Mouse (Mus musculus): ENCODE data around the gene Fbxl19. TPM values are rescaled to one million over a fixed set of nuclear protein-coding genes. Genes with fewer than 3 reads are reported as not detected.

Gene Fbxl19
- polyA plus RNA-seq, 1 experiment from 2014 or later: 3.8 TPM

GRCm38 (mm10) chr7:127814241-127814921 lies 70.0 kb downstream of the Fbxl19 start:
- no peaks in the 10 kb centered on the region for H3K27me3 ChIP-seq (replicated peaks)
- H3K9me3 ChIP-seq: no peaks in the 10 kb centered on the region
- WGBS: 79% methylated on average over 19 of the region's 19 CpGs
- no peak overlapping the region for H3K4me3 ChIP-seq (replicated peaks)
- H3K36me3 ChIP-seq: no peaks in the 10 kb centered on the region
- ATAC-seq (ENCODE audit: insufficient read depth, low FRiP score, low read depth): no peak
- 0 out of 2 replicates have a peak, but pooled peaks cover 4% of the 10 kb centered on the region for H3K4me1 ChIP-seq
- H3K4me2 ChIP-seq: no peak overlapping the region
- peak overlapping the region; percentile 13; the same call in 1 of the 2 replicates for H3K27ac ChIP-seq
- no peak overlapping the region for H3K9ac ChIP-seq

DNA sequence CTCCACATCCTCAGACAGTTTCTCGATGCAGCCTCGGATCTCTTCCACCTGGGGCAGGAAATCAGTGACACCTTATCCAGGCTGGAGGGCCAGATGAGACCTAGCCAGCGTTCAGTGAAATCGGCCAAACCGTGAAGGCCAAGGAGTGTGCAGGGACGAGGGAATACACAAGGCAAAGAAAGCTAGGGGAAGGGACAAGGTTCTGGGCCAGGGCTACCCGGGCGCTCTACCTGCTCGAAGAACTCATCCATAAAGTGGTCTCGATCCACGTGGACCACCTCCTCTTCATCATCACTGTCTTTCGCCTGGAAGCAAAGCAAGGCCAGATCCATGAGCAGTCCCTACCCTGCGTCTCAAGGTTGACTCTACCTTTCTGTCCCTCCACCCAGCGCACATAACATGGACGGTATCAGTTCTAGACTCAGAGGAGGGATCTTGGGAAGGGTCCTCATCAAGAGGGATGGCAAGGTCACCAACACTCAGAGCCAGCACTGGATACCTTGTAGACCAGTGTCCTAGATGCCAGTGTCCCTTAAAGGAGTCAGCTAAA lies 70.8 kb downstream of the Fbxl19 start:
- no peak overlapping the region for H3K4me3 ChIP-seq (replicated peaks)
- H3K9ac ChIP-seq: no peak overlapping the region
- WGBS: 87% methylated on average over 15 of the region's 15 CpGs
- H3K4me2 ChIP-seq: no peak overlapping the region
- H3K27ac ChIP-seq: 0 out of 2 replicates have a peak overlapping the region, but pooled peaks have one; percentile 13
- H3K9me3 ChIP-seq: no peaks in the 10 kb centered on the region
- H3K27me3 ChIP-seq (replicated peaks): no peaks in the 10 kb centered on the region
- no peak for ATAC-seq (ENCODE audit: insufficient read depth, low FRiP score, low read depth)
- H3K4me1 ChIP-seq: 0 out of 2 replicates have a peak, but pooled peaks cover 4% of the 10 kb centered on the region
- no peaks in the 10 kb centered on the region for H3K36me3 ChIP-seq

DNA sequence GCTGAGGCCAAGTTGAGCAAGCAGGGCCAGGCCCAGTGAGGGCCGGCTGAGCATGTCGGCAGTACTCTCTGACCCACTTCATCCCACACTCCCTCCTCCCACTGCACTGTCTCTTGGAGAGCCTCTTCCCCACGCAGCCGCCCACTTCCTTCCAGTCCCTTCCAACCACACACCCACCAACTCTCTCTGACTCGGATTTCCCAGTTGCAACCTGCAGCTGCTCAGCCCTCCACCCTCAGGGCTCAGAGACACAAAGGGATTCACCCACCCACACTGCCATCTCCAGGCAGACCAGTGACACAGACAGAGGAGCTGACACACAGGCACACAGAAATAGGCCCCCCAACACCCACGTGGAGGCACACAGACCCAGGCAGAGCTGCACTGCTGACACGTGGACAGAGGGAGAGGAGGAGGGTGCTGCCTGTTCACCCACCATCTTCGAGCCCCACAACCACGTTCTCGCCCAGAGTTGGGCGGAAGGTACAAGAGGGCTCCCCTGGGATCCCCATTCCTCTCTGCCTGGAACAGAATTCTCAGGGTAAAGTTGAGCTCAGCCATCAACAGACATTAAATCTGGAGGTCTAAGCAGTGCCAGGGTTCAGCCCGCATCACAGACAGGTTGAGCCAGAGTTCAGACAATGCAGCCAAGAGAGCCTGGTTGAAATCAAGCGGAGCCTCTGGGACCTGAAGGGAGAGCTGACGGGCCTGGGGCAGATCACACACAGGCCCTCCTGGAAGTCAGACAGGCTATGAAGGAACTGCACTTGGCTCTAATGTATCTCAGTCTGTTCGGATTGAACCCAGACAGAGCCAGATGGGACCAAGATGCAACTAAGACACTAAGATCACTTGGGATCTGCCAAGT lies 71.8 kb downstream of the Fbxl19 start:
- ATAC-seq (ENCODE audit: insufficient read depth, low FRiP score, low read depth): peak; percentile 37; the same call in 1 of the 2 replicates
- no peak overlapping the region for H3K4me2 ChIP-seq
- no peak overlapping the region for H3K9ac ChIP-seq
- WGBS: 57% methylated on average over 15 of the region's 15 CpGs
- H3K4me3 ChIP-seq (replicated peaks): no peak overlapping the region
- no peaks in the 10 kb centered on the region for H3K9me3 ChIP-seq
- no peaks in the 10 kb centered on the region for H3K36me3 ChIP-seq
- no peak overlapping the region for H3K27ac ChIP-seq
- no peaks in the 10 kb centered on the region for H3K27me3 ChIP-seq (replicated peaks)
- H3K4me1 ChIP-seq: 0 out of 2 replicates have a peak, but pooled peaks cover 4% of the 10 kb centered on the region

DNA sequence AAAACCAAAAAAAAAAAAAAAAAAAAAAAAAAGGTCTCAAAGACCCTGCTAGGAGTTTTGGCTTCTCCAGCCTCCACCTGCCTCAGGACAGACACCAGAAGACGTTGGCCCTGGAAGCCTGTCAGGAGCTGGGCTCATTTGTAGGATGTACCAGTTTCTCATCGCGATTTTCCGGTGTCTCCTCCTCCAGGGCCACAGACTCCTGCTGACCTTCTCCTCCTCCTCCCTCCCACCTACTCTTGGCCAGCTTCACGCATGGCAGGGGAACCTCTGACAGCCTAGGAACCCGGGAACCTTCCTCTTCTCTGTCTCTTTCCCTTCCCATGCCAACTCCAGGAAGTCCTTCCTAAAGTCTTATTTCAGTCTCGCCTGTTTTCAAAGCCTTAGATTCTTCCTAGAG lies 72.7 kb downstream of the Fbxl19 start:
- 71% methylated on average over 7 of the region's 7 CpGs for WGBS
- no peaks in the 10 kb centered on the region for H3K27me3 ChIP-seq (replicated peaks)
- no peak overlapping the region for H3K4me3 ChIP-seq (replicated peaks)
- no peaks in the 10 kb centered on the region for H3K9me3 ChIP-seq
- H3K4me1 ChIP-seq: 0 out of 2 replicates have a peak, but pooled peaks cover 4% of the 10 kb centered on the region
- H3K4me2 ChIP-seq: no peak overlapping the region
- no peaks in the 10 kb centered on the region for H3K36me3 ChIP-seq
- ATAC-seq (ENCODE audit: insufficient read depth, low FRiP score, low read depth): no peak
- H3K9ac ChIP-seq: no peak overlapping the region
- H3K27ac ChIP-seq: no peak overlapping the region

DNA sequence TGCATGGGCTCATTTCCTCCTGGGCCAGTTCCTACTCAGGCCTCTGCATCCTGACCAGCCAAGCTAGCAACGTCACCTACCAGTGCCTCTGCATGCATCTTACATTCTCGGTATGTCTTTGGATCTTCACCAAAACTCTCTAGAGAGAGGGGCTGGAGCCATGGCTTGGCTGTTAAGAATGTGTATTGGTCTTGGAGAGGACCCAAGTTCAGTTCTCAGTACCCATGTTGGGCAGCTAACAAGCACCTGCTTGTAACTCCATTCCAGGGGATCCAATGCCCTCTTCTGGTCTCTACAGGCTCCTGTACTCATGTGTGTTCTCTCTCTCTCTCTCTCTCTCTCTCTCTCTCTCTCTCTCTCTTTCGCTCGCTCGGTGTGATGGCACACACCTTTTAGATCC lies 73.4 kb downstream of the Fbxl19 start:
- no peaks in the 10 kb centered on the region for H3K27me3 ChIP-seq (replicated peaks)
- 82% methylated on average over 5 of the region's 5 CpGs for whole genome bisulfite sequencing
- H3K27ac ChIP-seq: no peak overlapping the region
- no peak overlapping the region for H3K4me3 ChIP-seq (replicated peaks)
- no peak for ATAC-seq (ENCODE audit: insufficient read depth, low FRiP score, low read depth)
- no peak overlapping the region for H3K9ac ChIP-seq
- H3K4me1 ChIP-seq: peaks cover 4% of the 10 kb centered on the region; the same call in 1 of the 2 replicates
- no peaks in the 10 kb centered on the region for H3K36me3 ChIP-seq
- no peak overlapping the region for H3K4me2 ChIP-seq
- no peaks in the 10 kb centered on the region for H3K9me3 ChIP-seq

MicroRNA genes within 50 kb of the gene (microRNA counts, 519-probe panel; counts per million panel counts)
- microRNA mmu-miR-762: 2,264 counts per million, percentile 39 among the panel's probes with 10 or more counts

Small RNA genes within 50 kb of the gene (microRNA-seq; reads per million reads assigned to microRNA genes)
- gene Mir762: not detected

Other genes with a start within 250 kb of the Fbxl19 start
- 49.7 and 55.4 TPM in 2 replicates for gene Srcap, start 232.6 kb upstream of the Fbxl19 start, polyA plus RNA-seq (2015; fragmentation: Nextera tagmentation; extraction: Ambion mirVana)
- 13.4 and 14.8 TPM in 2 replicates for gene Gm42715, start 225.0 kb upstream of the Fbxl19 start, polyA plus RNA-seq (2015; fragmentation: Nextera tagmentation; extraction: Ambion mirVana)
- 5.6 and 6.0 TPM in 2 replicates for gene Tmem265, start 183.2 kb upstream of the Fbxl19 start, polyA plus RNA-seq (2015; fragmentation: Nextera tagmentation; extraction: Ambion mirVana)
- 37.1 and 37.5 TPM in 2 replicates for gene Phkg2, start 171.2 kb upstream of the Fbxl19 start, polyA plus RNA-seq (2015; fragmentation: Nextera tagmentation; extraction: Ambion mirVana)
- gene Ccdc189, start 155.9 kb upstream of the Fbxl19 start, polyA plus RNA-seq (2015; fragmentation: Nextera tagmentation; extraction: Ambion mirVana): 5.8 and 7.2 TPM in 2 replicates
- 37.8 and 42.0 TPM in 2 replicates for gene Rnf40, start 155.8 kb upstream of the Fbxl19 start, polyA plus RNA-seq (2015; fragmentation: Nextera tagmentation; extraction: Ambion mirVana)
- 9.4 and 10.3 TPM in 2 replicates for gene Zfp629, start 128.7 kb upstream of the Fbxl19 start, polyA plus RNA-seq (2015; fragmentation: Nextera tagmentation; extraction: Ambion mirVana)
- 59.3 and 63.4 TPM in 2 replicates for gene Bcl7c, start 35.6 kb upstream of the Fbxl19 start, polyA plus RNA-seq (2015; fragmentation: Nextera tagmentation; extraction: Ambion mirVana)
- 15.6 and 17.0 TPM in 2 replicates for gene Ctf1, start 31.8 kb upstream of the Fbxl19 start, polyA plus RNA-seq (2015; fragmentation: Nextera tagmentation; extraction: Ambion mirVana)
- 0.24 and 0.26 TPM in 2 replicates for gene Ctf2, start 12.4 kb upstream of the Fbxl19 start, polyA plus RNA-seq (2015; fragmentation: Nextera tagmentation; extraction: Ambion mirVana)
- 29.2 and 29.6 TPM in 2 replicates for gene Orai3, start 25.3 kb downstream of the Fbxl19 start, polyA plus RNA-seq (2015; fragmentation: Nextera tagmentation; extraction: Ambion mirVana)
- gene Setd1a, start 32.1 kb downstream of the Fbxl19 start, polyA plus RNA-seq (2015; fragmentation: Nextera tagmentation; extraction: Ambion mirVana): 21.1 and 25.0 TPM in 2 replicates
- gene Gm49388, start 41.1 kb downstream of the Fbxl19 start, polyA plus RNA-seq (2015; fragmentation: Nextera tagmentation; extraction: Ambion mirVana): not detected in 2 replicates
- 27.4 and 31.8 TPM in 2 replicates for gene Hsd3b7, start 56.1 kb downstream of the Fbxl19 start, polyA plus RNA-seq (2015; fragmentation: Nextera tagmentation; extraction: Ambion mirVana)
- 45.3 and 48.1 TPM in 2 replicates for gene Stx4a, start 79.8 kb downstream of the Fbxl19 start, polyA plus RNA-seq (2015; fragmentation: Nextera tagmentation; extraction: Ambion mirVana)
- gene Stx1b, start 80.0 kb downstream of the Fbxl19 start, polyA plus RNA-seq (2015; fragmentation: Nextera tagmentation; extraction: Ambion mirVana): 3.2 and 3.4 TPM in 2 replicates
- 9.1 and 10.9 TPM in 2 replicates for gene Zfp646, start 131.7 kb downstream of the Fbxl19 start, polyA plus RNA-seq (2015; fragmentation: Nextera tagmentation; extraction: Ambion mirVana)
- 14.6 and 16.7 TPM in 2 replicates for gene Zfp668, start 132.3 kb downstream of the Fbxl19 start, polyA plus RNA-seq (2015; fragmentation: Nextera tagmentation; extraction: Ambion mirVana)
- 1.7 and 1.8 TPM in 2 replicates for gene Prss53, start 146.4 kb downstream of the Fbxl19 start, polyA plus RNA-seq (2015; fragmentation: Nextera tagmentation; extraction: Ambion mirVana)
- gene Gm21974, start 150.9 kb downstream of the Fbxl19 start, polyA plus RNA-seq (2015; fragmentation: Nextera tagmentation; extraction: Ambion mirVana): not detected in 2 replicates
- gene Vkorc1, start 151.1 kb downstream of the Fbxl19 start, polyA plus RNA-seq (2015; fragmentation: Nextera tagmentation; extraction: Ambion mirVana): 186 and 190 TPM in 2 replicates
- gene Bckdk, start 159.5 kb downstream of the Fbxl19 start, polyA plus RNA-seq (2015; fragmentation: Nextera tagmentation; extraction: Ambion mirVana): 145 and 157 TPM in 2 replicates
- gene Kat8, start 168.0 kb downstream of the Fbxl19 start, polyA plus RNA-seq (2015; fragmentation: Nextera tagmentation; extraction: Ambion mirVana): 35.0 and 35.6 TPM in 2 replicates
- gene Prss8, start 185.6 kb downstream of the Fbxl19 start, polyA plus RNA-seq (2015; fragmentation: Nextera tagmentation; extraction: Ambion mirVana): 61.2 and 70.2 TPM in 2 replicates
- gene Prss36, start 202.2 kb downstream of the Fbxl19 start, polyA plus RNA-seq (2015; fragmentation: Nextera tagmentation; extraction: Ambion mirVana): 10.8 and 10.9 TPM in 2 replicates
- 367 and 393 TPM in 2 replicates for gene Fus, start 222.9 kb downstream of the Fbxl19 start, polyA plus RNA-seq (2015; fragmentation: Nextera tagmentation; extraction: Ambion mirVana)
- 177 and 185 TPM in 2 replicates for gene Pycard, start 249.3 kb downstream of the Fbxl19 start, polyA plus RNA-seq (2015; fragmentation: Nextera tagmentation; extraction: Ambion mirVana)